Mouse (Mus musculus) hindbrain, embryonic 16.5 days (tissue): ENCODE measurements around the gene Adgrg6. TPM values are rescaled to one million over a fixed set of nuclear protein-coding genes. Genes with fewer than 3 reads are reported as not detected.
A peak's percentile ranks its signal among the peaks of the same experiment; 100 is the strongest.

Source experiments
- ATAC-seq: fragments of 200-750 bp; cut with Nextera tagmentation; 2 replicates; pipeline ENCODE4 v1.8.0; 2017; ENCODE audit warnings: moderate TSS enrichment, moderate library complexity
- H3K27ac ChIP-seq: fragments of 300-500 bp; sonication (generic); 2 replicates; pipeline ENCODE4 v1.5.1; 2014; ENCODE audit warnings: low read depth, mild to moderate bottlenecking, control low read depth, low read length, moderate library complexity
- H3K27me3 ChIP-seq: fragments of 300-500 bp; sonication (generic); replicated peaks from 2 replicates; pipeline ENCODE4 v1.6.1; 2014; ENCODE audit warnings: low read length; ENCODE audit not compliant: control insufficient read depth, insufficient read depth
- H3K36me3 ChIP-seq: fragments of 300-500 bp; sonication (generic); 2 replicates; pipeline ENCODE4 v1.6.1; 2014; ENCODE audit warnings: mild to moderate bottlenecking, low read length, moderate library complexity, mixed read lengths; ENCODE audit not compliant: control insufficient read depth, insufficient read depth
- H3K4me1 ChIP-seq: fragments of 300-500 bp; sonication (generic); 2 replicates; pipeline ENCODE4 v1.6.1; 2014; ENCODE audit warnings: low read depth, low read length; ENCODE audit not compliant: control insufficient read depth, insufficient read depth
- H3K4me2 ChIP-seq: fragments of 300-500 bp; sonication (generic); 2 replicates; pipeline ENCODE4 v1.6.1; 2014; ENCODE audit warnings: mild to moderate bottlenecking, low read length, control low read depth, moderate library complexity
- H3K4me3 ChIP-seq: fragments of 300-500 bp; sonication (generic); 2 replicates; pipeline ENCODE4 v1.5.1; 2014; ENCODE audit warnings: mild to moderate bottlenecking, low read length, control low read depth, moderate library complexity
- H3K9ac ChIP-seq: fragments of 300-500 bp; sonication (generic); 2 replicates; pipeline ENCODE4 v1.6.1; 2014; ENCODE audit warnings: low read depth, mild to moderate bottlenecking, control low read depth, low read length, moderate library complexity
- H3K9me3 ChIP-seq: fragments of 300-500 bp; sonication (generic); 2 replicates; pipeline ENCODE4 v1.6.1; 2014; ENCODE audit warnings: mild to moderate bottlenecking, low read length, moderate library complexity; ENCODE audit not compliant: control insufficient read depth
- WGBS: fragments of 180-500 bp; shearing (Covaris S2); extraction: QIAGEN DNeasy Blood & Tissue Kit; methylation state at CpG from one replicate; pipeline ENCODE4 v1.1.7; 2014; 5-methylcytosine and 5-hydroxymethylcytosine counted together
- polyA plus RNA-seq: library from polyadenylated mRNA; unstranded; fragments of >200 nt; fragmentation: Nextera tagmentation; extraction: Ambion mirVana; gene quantifications from 2 replicates; pipeline ENCODE4 v1.2.1, GENCODE M21; 2015

The Adgrg6 gene
- polyA plus RNA-seq = 1.3 and 2.3 TPM in 2 replicates

- H3K9ac ChIP-seq = peak within 1 kb of the TSS; percentile 77
- peak within 1 kb of the TSS; percentile 100 for H3K4me2 ChIP-seq
Observed at GRCm38 (mm10) chr10:14544941-14545717, at the start of gene Adgrg6. Adgrg6 (minus strand) TSS chr10:14545659.

GRCm38 (mm10) chr10:14592215-14592614 is 46.8 kb upstream of the Adgrg6 start:
- no peak overlapping the region for H3K27ac ChIP-seq
- no peaks in the 10 kb centered on the region for H3K36me3 ChIP-seq
- no peak overlapping the region for H3K4me2 ChIP-seq
- H3K9ac ChIP-seq = no peak overlapping the region
- no peaks in the 10 kb centered on the region for H3K9me3 ChIP-seq
- H3K4me3 ChIP-seq = no peak overlapping the region
- no peak for ATAC-seq
- WGBS = 93% methylated on average over 1 of the region's 1 CpGs
- no peaks in the 10 kb centered on the region for H3K27me3 ChIP-seq
- no peaks in the 10 kb centered on the region for H3K4me1 ChIP-seq

More at GRCm38 (mm10) chr10:14544941-14545717, at the start of gene Adgrg6:
- Histone ChIP-seq H3K36me3 (no peaks in the 10 kb centered on the region), H3K9me3 (no peaks in the 10 kb centered on the region), H3K27ac (no peak within 1 kb of the TSS), H3K27me3 (no peaks in the 10 kb centered on the region; the same call in 1 of the 2 replicates), H3K4me1 (no peaks in the 10 kb centered on the region; the same call in none of the 2 replicates), H3K4me3 (peak within 1 kb of the TSS; percentile 58)
- under 1% methylated on average over 79 of the region's 81 CpGs for WGBS
- peak; percentile 77 for ATAC-seq

GRCm38 (mm10) chr10:14590816-14591215 is 45.4 kb upstream of the Adgrg6 start:
- WGBS = 96% methylated on average over 2 of the region's 2 CpGs
- Histone ChIP-seq H3K27me3 (no peaks in the 10 kb centered on the region), H3K4me3 (no peak overlapping the region), H3K27ac (no peak overlapping the region), H3K4me2 (no peak overlapping the region), H3K36me3 (no peaks in the 10 kb centered on the region), H3K9me3 (no peaks in the 10 kb centered on the region), H3K9ac (no peak overlapping the region), H3K4me1 (no peaks in the 10 kb centered on the region)
- no peak for ATAC-seq

GRCm38 (mm10) chr10:14589667-14590066 is 44.2 kb upstream of the Adgrg6 start:
- Histone ChIP-seq H3K4me3 (no peak overlapping the region), H3K9me3 (no peaks in the 10 kb centered on the region), H3K27ac (no peak overlapping the region), H3K27me3 (no peaks in the 10 kb centered on the region), H3K4me1 (no peaks in the 10 kb centered on the region), H3K4me2 (no peak overlapping the region), H3K36me3 (no peaks in the 10 kb centered on the region), H3K9ac (no peak overlapping the region)
- no peak for ATAC-seq
- 91% methylated on average over 6 of the region's 6 CpGs for WGBS

- Histone ChIP-seq H3K27ac (no peak overlapping the region), H3K4me1 (no peaks in the 10 kb centered on the region), H3K36me3 (no peaks in the 10 kb centered on the region), H3K4me2 (no peak overlapping the region), H3K9ac (no peak overlapping the region), H3K9me3 (no peaks in the 10 kb centered on the region), H3K4me3 (no peak overlapping the region), H3K27me3 (no peaks in the 10 kb centered on the region)
- no peak for ATAC-seq
- WGBS = 86% methylated on average over 1 of the region's 1 CpGs
Observed at GRCm38 (mm10) chr10:14583496-14583895, 38.0 kb upstream of the Adgrg6 start.

GRCm38 (mm10) chr10:14574255-14574654 is 28.8 kb upstream of the Adgrg6 start:
- ATAC-seq = no peak
- Histone ChIP-seq H3K9ac (no peak overlapping the region), H3K9me3 (no peaks in the 10 kb centered on the region), H3K36me3 (no peaks in the 10 kb centered on the region), H3K27ac (no peak overlapping the region), H3K27me3 (no peaks in the 10 kb centered on the region), H3K4me1 (no peaks in the 10 kb centered on the region), H3K4me3 (no peak overlapping the region), H3K4me2 (no peak overlapping the region)
- 92% methylated on average over 4 of the region's 4 CpGs for WGBS

- Histone ChIP-seq H3K27ac (no peak overlapping the region), H3K27me3 (no peaks in the 10 kb centered on the region), H3K36me3 (no peaks in the 10 kb centered on the region), H3K4me2 (no peak overlapping the region), H3K9ac (no peak overlapping the region), H3K9me3 (no peaks in the 10 kb centered on the region), H3K4me1 (no peaks in the 10 kb centered on the region), H3K4me3 (no peak overlapping the region)
- no peak for ATAC-seq
Observed at GRCm38 (mm10) chr10:14571143-14571542, 25.7 kb upstream of the Adgrg6 start.

- Histone ChIP-seq H3K4me2 (no peak overlapping the region), H3K27me3 (no peaks in the 10 kb centered on the region), H3K4me3 (no peak overlapping the region), H3K9ac (no peak overlapping the region), H3K9me3 (no peaks in the 10 kb centered on the region), H3K36me3 (no peaks in the 10 kb centered on the region), H3K27ac (no peak overlapping the region), H3K4me1 (no peaks in the 10 kb centered on the region)
- no peak for ATAC-seq
- 15% methylated on average over 2 of the region's 2 CpGs for WGBS
Observed at GRCm38 (mm10) chr10:14570616-14571015, 25.2 kb upstream of the Adgrg6 start.

- Histone ChIP-seq H3K36me3 (no peaks in the 10 kb centered on the region), H3K27me3 (no peaks in the 10 kb centered on the region; the same call in 1 of the 2 replicates), H3K9ac (no peak overlapping the region), H3K27ac (no peak overlapping the region), H3K4me3 (no peak overlapping the region), H3K4me1 (no peaks in the 10 kb centered on the region; the same call in none of the 2 replicates), H3K9me3 (no peaks in the 10 kb centered on the region), H3K4me2 (peak overlapping the region; percentile 100)
- peak; percentile 61; the same call in 1 of the 2 replicates for ATAC-seq
- 27% methylated on average over 7 of the region's 7 CpGs for WGBS
Observed at GRCm38 (mm10) chr10:14546111-14546551, 672 bp upstream of the Adgrg6 start.
